Mouse (Mus musculus) thymus, adult 18-20 months (tissue): ENCODE data around the gene Kctd19.

Experiments used
- DNase-seq, 2 experiments: peaks; one replicate each; pipeline ENCODE4 v3.0.0; 2022; ENCODE audit warnings: mixed read lengths in 2 of 2

The Kctd19 gene

DNA sequence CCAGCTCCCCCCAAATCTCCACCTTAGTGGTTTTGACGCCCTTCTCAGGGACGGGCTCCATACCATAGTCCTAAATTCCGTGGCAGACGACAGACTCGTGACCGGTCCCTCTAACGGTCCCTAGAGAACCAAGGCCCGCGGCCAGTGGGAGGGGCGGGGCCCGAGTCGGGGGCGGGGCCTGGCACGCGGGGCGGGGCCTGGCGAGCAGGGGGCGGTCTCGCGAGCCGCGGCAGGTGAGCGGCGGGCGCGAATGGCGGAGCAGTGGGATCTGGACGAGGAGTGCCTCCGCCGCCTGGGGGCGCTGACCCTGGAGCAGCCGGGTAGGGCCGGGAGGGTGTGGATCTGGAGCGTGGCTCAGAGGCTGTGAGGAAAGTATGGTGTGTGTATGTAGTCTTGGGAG is at the start of gene Kctd19, which contains the start of gene Lrrc36:
Kctd19 (minus strand) TSS at position 112 of the 400 bp plus-strand sequence.
Lrrc36 (plus strand) TSS at position 181 of the 400 bp plus-strand sequence.
- peak in 1 of 2 experiments; percentile 9 for DNase-seq

DNA sequence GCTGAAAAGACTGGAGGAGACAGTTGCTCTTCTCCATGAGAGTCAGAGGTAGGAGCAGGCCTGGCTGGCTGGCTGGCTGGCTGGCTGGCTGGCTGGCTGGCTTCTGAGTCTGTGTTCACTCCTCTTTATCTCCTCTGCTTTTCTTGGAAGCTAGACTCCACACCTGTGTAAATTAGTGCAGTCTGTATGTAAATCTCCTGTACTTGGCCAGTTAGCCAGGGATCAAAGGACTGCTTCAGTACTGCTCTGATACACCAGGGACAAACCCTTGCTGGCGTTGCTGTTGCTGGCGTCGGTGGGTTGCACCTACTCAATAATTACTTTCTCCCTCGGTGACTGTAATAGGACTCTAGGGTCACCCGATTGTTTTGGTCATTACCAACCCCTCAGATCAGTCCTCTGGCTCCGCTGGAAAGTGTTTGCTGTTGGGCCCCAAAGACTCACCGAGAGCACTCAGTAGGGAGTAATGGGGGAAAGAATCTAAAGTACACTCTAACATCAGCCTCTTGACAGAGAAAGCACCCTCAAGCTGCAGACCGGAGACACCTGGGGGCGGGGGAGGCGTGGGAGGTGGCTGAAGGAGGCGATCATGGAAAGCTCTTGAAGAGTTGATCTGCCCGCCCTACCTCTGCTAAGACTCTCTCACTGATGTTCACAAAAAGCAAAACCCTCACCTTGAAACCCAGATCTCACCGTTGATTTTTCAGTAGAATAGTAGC is 47.9 kb upstream of the Kctd19 start:
- DNase-seq, result no peak

DNA sequence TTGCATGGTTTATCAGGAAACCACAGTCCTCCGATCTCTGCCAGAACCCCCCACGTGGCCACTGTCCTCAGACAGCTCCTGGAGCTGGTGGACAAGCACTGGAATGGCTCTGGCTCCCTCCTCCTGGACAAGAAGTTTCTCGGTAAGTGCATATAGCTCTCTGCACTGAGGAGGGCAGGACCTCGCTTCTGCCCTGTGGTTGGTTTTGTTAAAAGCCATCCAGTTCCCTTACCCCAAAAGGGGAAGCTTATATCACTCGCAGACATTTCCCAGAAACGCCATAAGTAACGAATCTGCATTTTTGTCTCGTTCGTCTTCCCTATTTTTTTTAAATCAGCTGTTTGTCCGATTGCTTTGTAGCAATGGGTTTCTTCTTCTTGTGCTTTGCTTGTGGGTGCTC is 41.9 kb upstream of the Kctd19 start:
- no peak for DNase-seq

DNA sequence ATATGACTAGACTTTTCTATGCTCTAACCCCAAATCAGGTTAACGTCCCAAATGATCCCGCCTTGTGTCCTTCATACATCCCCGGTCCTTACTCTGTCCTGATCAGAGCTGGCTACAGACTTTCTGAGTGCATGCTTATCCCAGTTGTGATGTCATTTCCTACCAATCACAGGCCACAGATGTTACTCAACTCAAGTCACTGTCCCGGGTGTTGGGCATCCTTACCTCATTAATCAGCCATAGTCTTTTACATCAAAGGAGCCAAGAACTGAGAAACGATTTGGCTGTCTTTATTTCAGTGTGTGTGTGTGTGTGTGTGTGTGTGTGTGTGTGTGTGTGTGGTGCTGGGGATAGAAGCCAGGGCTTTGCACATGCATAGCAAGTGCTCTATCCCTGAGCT is 40.8 kb upstream of the Kctd19 start:
- DNase-seq, result no peak

DNA sequence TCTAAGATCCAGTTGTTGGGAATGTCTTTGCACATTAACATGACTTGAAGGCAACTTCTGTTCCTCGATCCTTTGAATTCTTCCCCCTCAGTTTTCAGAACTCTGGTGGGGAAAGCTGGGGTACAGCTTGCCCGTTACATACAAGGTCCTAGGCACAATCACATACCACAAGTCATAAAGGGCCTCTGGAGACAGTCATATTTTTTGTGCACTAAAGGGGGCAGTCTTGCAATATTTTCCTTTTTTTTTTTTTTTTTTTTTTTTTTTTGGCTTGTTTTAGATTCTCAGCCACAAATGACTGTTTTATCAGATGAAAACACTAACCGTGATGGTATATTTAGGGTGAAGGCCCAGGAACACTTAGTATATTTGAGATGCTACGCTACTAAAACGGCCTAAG is 40.0 kb upstream of the Kctd19 start:
- DNase-seq, result no peak

DNA sequence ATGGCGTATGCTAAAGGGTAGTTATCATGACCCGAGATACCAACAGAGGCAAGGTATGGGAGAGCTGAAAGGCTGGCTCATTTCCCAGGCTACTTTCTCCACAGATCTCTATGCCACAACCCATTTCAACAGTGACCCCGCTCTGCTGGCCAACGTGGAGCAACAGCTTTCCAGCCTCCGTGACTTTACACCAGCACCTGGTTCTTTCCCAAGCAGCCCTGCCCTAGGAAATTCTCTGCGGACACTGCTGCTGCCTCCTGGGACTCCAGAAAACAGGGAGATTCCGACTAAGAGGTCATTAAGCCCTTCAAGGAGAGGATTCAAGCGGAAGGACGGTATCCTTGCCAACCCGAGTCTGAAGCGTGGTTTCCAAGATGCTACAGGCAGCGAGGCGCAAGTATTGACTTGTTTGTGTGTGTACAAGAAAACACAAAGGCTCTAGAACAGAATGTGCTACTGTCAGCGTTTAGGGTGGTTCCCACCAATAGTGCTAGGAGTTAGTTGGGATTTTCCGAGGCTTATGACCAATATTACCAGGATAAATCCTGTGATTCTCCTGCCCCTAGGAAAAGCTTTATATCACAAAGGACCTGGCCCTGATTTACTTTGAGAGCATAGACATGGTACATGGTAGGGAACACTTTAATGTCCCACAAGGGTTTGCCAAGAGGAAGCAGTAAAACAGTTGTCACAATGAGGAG is 38.8 kb upstream of the Kctd19 start:
- no peak for DNase-seq

DNA sequence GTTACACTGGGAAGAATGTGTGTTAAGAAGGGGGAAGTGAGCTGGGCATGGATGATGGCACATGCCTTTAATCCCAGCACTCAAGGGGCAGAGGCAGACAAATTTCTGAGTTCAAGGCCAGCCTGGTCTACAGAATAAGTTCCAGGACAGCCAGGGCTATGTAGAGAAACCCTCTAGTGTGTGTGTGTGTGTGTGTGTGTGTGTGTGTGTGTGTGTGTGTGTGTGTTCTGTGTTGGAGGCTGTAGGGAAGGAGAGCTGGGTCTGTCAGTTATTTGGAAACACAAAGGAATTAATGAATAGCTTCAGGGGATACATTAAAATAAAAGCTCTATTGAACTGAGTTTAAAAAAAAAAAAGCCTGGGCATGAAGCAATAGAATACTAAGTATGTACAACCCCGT is 37.7 kb upstream of the Kctd19 start:
- DNase-seq, result no peak

DNA sequence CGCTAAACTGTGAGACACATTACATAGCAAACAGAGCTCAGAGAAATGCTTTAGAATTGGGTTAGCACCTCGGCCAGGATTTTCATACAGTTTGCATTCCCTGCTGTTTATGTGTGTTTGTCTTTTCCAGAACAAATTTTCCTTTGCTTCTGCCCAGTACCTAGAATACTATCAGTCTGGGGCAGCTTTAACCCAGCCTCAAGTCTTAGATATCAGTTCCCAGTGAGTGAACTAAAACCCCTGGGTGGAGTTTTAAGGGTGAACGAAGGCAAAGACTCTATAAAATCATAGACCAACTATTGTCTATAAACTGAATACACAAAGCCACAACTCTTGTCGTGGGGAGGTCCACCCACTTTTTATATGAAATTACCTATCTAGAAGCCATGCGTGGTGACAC is 35.3 kb upstream of the Kctd19 start:
- DNase-seq, result no peak

DNA sequence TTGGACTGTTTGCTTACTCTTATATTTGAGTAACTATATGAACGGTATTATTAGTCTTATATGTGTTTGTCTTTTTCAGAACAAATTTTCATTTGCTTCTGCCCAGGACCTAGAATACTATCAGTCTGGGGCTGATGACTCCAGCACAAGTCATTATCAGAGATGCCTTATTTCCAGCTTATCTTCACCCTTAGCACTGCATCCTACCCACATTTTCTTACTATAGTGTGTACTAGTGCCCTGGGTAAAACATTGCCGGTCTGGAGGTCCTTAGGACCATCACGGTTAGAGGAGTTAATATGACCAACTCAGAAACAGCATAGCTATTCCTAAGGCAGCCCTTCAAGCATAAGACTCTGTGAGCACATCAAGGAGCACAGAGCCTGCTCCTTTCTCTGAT is 34.9 kb upstream of the Kctd19 start:
- no peak for DNase-seq

DNA sequence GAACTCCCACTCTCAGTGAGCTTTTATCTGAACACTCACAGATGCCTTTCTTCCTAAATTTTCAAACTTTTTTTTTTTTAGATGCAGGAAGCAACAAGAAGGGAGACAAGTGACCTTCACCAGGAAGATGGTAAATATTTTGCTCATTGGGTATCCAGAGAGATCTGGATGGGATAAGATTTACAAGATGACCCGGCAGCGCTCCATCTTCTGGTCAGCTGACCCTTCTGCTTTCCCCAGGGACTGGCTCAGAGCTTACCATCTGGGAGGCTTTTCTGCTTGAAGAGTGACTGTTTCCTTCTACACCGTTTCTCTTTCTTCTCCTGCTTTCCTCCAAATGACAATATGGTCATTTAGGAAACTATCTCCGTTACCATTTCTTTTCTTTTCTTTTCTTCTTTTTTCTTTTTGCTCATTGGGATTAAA is 32.8 kb upstream of the Kctd19 start:
- DNase-seq, result no peak

DNA sequence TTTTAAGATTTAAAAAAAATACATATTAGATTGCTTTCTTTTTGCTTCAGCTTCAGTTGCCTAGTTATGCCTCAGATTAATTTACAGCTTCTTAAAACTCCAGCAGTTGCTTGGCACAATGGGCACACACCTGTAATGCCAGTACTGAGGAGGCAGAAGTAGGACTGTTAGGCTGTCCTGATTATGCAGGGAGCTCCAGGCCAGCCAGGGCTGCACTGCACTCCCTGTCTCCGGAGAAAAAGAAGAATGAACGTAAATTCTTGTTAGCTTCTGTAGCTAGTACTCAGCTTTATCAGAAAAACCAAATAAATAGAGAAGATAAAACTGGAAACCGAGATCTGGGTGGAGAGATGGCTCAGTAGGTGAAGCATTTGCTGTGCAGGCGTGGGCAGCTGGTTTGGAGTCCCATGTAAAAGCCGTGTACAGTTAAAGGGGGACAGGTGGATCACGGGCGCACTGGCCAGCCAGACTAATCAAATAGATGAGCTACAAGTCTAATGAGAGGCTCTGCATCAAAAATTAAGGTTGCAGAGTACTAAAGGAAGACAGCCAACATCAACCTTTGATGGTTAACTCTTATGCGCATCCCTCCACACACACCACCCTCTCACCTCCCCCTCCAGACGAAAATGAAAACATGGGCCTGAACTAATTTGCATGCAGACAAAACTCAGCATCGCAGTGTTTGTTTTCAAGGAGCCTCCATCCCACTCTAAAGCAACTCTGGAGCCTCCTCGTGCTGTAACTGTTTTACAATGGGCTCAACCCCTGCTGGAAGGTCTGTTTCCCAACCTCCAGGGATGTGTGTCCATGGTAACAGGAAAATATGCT is 32.2 kb upstream of the Kctd19 start:
- DNase-seq, result no peak

DNA sequence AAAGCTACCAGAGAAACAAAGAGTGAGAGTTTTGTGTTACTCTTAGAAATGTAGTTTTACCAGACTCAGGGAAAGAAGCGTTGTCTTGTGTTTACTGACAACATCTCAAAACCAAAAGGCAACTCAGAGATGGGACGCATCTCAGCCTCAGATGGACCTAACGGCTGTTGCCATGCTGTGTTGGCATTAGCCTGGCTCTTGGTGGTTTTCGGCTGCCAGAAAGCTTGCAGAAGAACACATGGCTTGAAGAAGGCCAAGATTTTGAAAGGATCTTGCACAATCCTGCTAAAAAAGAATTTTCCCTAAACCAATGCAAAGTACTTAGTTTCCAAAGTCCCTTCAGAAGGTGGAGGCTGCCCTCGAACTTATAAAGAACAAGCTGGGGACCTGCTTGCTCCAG is 29.4 kb upstream of the Kctd19 start:
- no peak for DNase-seq

DNA sequence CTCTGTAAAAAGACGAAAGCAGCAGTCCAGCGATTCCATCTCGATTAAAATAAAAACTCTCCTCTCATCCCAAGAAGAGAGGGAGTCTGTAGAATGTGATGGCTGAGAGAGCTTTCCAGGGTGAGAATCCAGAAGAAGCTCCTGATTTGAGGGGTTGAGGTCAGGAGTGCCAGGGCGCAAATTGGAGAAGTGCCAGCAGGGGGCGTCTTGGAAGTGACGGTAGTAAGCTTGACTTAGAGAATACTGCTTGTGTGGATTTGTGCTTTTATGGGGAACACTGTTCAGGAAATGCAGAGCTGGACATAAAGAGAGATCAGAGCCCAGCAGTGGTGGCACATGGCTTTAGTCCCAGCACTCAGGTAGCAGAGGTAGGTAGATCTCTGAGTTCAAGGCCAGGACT is 28.1 kb upstream of the Kctd19 start:
- DNase-seq, result no peak

DNA sequence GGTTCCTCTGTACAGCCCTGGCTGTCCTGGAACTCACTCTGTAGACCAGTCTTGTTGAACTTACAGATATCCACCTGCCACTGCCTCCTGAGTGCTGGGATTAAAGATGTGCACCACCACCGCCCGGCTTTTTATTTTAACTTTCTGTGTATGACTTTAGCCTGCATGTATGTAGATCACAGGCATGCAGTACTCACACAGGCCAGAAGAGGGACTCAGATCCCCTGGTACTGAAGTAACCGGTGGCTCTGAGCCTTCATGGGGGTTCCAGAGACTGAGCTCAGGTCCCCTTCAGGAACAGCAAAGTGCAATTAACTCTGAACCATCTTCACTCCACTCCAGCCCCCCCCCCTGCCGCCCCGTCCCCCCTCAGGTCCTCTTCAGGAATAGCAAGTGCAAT is 25.6 kb upstream of the Kctd19 start:
- DNase-seq, result no peak

DNA sequence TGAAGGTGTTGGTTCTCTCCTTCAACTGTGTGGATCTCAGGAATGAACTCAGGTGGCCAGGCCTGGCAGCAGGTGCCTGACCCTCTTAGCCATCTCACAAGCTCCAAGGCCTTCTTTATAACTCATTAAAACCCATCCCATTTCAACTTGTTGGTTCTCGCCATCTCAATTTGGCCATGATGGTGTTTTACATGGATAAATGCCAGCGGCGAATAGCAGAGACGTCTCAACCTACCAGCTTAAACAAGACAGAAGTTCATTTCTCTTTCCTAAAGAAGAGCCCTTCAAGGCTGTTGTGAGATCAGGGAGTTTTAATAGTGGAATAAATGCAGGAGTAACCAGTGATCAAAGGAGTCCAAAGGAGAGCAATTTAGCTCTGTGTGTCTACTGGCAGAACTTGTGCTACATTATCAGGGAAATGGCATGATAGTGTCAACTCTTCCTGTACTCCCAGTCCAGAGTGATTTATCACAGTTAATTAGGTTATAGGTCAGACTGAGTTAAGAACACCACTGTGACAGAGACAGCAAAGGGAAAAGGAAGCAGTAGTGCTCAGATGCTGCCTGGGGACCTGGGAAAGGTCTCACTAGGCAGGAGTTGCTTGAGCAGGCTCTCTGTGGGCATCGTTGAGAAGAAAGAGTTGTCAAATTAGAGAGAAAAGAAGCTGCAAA is 23.9 kb upstream of the Kctd19 start:
- no peak for DNase-seq

DNA sequence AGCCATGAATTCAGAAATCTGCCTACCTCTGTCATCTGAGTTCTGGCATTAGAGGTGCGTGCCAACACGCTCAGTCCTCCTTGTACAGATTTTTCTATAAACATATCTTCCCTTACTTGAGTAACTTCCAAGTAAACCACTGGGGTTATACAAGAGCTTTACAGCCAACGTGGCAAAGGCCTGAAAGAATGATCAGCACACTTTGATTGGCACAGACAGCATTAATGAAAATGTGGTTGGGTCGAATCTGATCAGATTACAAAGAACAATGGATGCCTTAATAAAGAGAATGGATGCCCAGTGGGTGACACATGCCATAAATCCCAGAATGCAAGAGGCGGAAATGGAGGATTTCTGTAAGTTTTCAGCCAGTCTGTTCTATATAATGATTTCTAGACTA is 22.9 kb upstream of the Kctd19 start:
- DNase-seq, result no peak

DNA sequence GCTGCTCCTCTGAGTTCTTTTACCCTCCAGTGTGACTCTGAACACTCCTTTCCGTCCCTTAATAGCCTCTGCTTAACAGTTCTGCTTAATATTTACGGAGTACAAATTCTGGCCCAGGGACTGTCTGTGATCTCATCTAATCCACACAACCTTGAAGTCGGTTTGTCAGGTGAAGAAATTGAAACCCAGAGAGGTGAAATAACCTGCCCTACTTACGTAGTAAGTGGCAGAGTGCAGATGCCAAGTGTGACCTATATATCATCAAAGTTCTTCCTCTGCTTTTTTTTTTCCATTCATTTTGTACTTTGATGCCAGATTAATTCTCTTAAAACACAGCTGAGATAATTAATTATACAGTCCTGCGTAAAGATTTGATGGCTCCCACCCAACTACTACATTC is 20.8 kb upstream of the Kctd19 start:
- DNase-seq, result no peak

DNA sequence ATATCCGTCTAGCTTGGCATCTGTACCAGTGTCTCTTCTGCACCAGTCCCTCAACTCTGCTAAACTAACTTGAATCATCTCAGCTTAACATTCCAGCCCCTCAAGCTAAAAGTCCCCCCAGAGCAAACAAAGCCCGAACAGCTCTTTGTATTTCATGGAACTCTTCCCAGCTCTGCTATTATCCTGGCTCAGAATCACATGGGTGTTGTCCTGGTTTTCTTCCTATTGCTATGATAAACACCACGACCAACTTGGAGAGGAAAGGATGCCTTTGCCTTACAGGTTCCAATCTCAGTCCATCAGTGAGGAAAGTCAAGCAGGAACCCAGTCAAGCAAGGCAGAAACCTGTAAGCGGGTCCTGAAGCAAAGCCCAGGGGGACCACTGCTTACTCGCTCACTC is 20.2 kb upstream of the Kctd19 start:
- DNase-seq, result no peak

DNA sequence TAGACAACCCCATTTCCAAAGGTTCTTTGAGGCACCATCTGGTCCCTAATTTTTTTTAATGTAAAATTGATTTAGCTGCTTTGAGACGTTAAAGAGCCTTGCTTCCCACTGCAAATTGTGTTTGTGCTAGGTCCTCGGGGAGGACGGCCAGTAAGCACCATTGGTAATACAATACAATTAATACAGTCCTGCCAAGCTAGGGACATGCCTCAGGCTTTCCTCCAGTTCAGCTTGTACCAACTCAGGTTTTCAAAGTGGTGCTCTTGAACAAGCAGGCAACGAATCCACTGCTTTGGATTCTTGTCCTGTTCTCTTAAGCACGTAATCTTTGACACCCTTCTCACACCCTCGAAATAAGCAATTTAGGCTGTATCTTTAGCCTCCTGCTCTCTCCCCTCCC is 19.7 kb upstream of the Kctd19 start:
- no peak for DNase-seq

DNA sequence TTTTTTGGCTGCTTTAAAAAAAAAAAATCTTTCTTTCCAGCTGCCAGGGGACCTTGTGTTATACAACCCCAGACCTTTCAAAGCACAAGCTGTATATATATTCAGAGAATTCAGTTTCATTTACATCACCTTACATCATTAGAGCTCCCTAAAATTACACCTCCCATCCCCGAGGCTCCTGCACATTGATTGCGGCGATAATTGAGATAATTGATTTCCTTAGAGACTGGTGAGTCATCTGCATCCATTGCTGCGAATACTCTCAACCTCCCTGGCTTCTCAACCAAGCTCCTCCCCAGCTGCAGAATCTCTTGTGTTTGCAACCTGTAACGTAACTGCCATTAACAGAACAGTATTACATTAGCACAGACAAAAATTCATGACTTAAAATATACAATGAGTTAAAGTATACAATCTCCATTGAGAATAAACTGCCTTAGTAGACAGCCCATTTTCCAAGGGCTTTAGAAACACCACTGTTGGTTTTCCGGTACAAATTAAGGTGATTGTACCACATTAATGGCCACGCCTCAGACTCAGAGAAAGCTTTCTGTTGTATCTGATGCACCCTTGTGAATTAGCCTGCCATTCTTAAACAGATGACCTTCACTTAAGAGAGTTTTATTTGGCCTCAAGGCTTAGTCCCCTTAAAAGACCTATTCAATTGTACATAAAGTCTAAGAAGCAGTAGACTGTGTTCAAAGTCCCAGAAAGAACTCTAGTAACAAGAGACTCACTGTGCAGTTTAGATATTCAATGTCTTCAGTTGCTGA is 18.6 kb upstream of the Kctd19 start:
- DNase-seq, result no peak

DNA sequence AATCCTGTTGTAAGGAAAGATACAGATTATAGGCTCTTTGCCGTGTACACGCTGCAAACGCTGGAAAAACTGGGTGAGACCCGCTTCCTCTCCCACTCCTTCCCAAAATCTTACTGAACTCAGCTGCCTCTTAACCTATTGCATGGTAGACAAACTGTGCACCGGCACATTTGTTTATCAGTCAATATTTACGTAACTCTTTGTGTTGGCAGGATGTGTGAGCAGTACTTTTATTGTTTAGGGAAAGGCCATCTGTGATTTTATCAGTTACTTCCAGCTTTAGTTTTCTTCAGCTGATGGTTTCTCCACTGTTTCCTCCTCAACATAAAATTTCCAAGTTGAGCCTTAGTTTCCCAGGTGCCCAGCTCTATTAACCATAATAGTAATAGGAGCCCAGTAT is 13.6 kb upstream of the Kctd19 start:
- DNase-seq, result no peak

DNA sequence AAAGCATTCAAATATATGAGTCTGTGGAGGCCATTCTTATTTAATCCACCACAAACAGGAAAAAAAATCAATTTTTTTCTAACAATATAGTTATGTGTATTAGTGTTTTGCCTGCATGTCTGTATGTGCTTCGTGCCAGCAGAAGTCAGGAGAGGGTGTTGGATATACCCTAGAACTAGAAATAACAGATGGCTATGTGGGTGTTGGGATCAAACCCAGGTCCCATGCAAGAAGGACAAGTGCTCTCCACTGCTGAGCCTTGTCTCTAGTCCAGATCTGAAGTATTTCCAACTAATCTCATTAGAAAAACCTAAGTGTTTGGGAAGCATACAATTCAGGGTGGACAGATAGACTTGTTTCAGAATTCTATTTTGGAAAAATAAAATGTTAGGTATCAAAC is 8.7 kb upstream of the Kctd19 start:
- DNase-seq, result no peak
